Mouse (Mus musculus) macrophage (primary cell): ENCODE results near the gene Eif3g. TPM values are rescaled to one million over a fixed set of nuclear protein-coding genes. Genes with fewer than 3 reads are reported as not detected.
A peak's percentile ranks its signal among the peaks of the same experiment; 100 is the strongest.

Experiments
- H3K27ac ChIP-seq: fragments of 350-480 bp; formaldehyde crosslinking; 2 replicates; pipeline ENCODE4 v1.9.0; 2021
- H3K36me3 ChIP-seq: fragments of 350-480 bp; formaldehyde crosslinking; 2 replicates; pipeline ENCODE4 v1.9.0; 2021; ENCODE audit errors: inconsistent target
- H3K4me3 ChIP-seq: fragments of 350-480 bp; formaldehyde crosslinking; 2 replicates; pipeline ENCODE4 v1.9.0; 2021; ENCODE audit errors: inconsistent target
- H3K79me2 ChIP-seq: fragments of 350-480 bp; formaldehyde crosslinking; 2 replicates; pipeline ENCODE4 v1.9.0; 2021; ENCODE audit errors: inconsistent target
- WGBS: methylation state at CpG from one replicate; pipeline ENCODE4 v1.1.7; 2026; ENCODE audit warnings: inconsistent platforms; ENCODE audit not compliant: missing documents; 5-methylcytosine and 5-hydroxymethylcytosine counted together
- polyA plus RNA-seq: library from polyadenylated mRNA; stranded (reverse); fragments of 250-400 nt; gene quantifications from 3 replicates; pipeline ENCODE4 v1.2.4, GENCODE M21; 2018; ENCODE audit warnings: inconsistent platforms

Gene Eif3g
- polyA plus RNA-seq, 1 experiment from 2014 or later, result 100 TPM

DNA sequence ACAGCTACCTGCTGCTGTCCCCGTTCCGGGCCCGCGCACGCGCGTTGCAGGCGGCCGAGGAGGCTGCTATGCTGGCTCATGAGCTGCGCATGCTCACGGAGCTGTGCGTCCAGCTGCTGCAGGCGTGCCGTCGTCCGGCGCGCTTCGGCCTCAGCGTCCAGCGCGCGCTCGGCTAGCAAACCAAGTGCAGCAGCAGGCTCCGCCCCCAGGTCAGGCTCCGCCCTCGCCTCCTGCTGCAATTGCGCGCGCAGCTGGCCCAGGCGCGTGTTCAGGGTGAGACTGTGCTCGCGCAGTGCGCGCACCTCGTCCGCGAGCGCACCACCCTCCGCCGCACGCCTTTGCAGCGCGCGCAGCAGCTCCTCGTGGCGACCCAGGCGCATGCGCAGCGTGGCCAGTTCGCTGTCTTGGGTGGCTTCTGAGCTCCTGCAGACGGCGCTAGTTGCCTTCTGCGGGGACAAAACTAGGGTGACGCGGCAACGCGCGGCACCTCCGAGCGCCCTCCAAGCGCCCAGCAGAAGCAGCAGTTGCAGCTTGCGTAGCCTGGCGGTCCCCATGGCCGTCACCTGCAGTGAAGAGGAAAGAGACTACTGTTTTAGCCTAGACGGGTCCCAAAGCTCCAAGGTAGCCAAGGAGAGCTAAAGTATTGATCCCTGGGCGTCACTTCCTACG lies 20.2 kb downstream of the Eif3g start:
- H3K4me3 ChIP-seq, result peak overlapping the region; percentile 33
- WGBS, result under 1% methylated on average over 53 of the region's 69 CpGs
- peak overlapping the region; percentile 60 for H3K27ac ChIP-seq
- H3K36me3 ChIP-seq, result peaks cover 6% of the 10 kb centered on the region; the same call in 1 of the 2 replicates
- no peaks in the 10 kb centered on the region for H3K79me2 ChIP-seq

DNA sequence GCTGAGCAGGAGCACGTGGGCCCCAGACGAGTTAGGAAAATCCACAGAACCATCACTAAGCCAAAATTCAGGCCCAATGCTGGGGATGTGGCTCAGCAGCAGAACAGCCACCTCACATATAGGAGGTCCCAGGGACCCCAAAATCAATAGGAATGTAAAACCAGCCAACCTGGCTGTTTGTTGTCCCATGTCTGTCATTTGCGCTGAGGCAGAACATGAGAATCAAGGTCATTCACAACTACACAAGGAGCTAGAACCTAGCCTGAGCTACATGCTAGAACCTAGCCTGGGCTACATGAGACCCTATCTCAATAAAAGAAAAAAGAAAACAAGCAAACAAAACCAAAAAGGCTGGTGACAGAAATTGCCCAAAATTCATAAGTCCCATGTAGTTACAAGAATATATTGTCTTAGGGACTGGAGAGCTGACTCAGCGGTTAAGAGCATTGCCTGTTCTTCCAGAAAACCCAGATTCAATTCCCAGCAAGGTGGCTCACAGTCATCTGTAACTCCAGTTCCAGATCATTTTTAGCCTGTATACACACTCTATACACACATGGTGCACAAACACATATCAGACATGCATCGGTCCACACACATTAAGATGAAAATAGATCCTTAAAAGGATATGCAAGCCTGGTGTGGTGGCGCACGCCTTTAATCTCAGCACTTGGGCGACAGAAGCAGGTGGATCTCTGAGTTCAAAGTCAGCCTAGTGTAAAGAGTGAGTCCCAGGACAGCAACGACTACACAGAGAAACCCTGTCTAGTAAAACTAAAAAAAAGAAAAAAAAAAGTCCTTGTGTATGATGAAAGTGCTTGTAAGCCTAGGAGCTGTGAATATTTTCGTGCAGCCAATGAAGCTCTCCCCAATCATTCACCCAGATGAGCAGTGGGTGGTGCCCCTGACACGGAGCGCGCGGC lies 21.0 kb downstream of the Eif3g start:
- H3K79me2 ChIP-seq, result no peaks in the 10 kb centered on the region
- 41% methylated on average over 13 of the region's 14 CpGs for WGBS
- H3K27ac ChIP-seq, result peak overlapping the region; percentile 48
- H3K4me3 ChIP-seq, result peak overlapping the region; percentile 33
- H3K36me3 ChIP-seq, result peaks cover 11% of the 10 kb centered on the region; the same call in 1 of the 2 replicates

DNA sequence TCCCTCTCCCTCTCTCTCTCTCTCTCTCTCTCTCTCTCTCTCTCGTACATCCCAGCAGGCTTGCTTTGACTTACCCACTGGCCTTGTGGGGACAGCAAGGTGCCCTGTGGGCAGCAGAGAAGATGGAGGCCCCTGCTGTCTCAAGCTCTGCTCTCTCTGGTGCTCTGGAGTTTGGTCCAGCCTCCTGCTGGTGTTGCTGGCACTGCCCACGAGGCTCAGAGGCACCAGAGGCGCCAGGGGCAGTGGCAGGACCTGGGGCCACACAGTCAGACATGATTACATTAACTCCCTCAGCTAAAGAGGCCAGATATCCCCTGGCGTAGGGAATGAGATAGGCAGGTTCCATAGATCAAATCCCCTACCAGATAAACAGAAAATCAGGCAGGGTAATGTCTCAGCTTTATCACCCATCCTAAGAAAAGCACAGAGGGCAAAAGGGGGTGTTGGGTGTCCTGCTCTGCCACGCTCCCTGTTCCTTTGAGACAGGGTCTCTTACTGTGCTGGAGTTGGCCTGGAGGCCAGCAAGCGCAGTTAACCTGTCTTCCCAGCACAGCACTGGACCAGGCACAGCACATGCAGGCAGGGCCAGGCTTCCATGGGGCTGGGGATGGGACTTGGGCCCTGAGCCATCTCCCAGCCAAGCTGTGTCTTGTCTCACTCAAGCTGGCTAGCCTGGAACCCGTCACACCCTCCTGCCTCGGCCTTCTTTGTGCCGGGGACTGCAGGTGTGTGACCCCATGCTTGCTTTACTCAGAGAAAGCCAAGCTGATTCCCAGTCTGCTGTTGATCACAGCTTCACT lies 21.9 kb downstream of the Eif3g start:
- peaks cover 16% of the 10 kb centered on the region; the same call in 1 of the 2 replicates for H3K36me3 ChIP-seq
- no peak overlapping the region for H3K4me3 ChIP-seq
- no peak overlapping the region for H3K27ac ChIP-seq
- no peaks in the 10 kb centered on the region for H3K79me2 ChIP-seq
- 83% methylated on average over 8 of the region's 9 CpGs for WGBS

DNA sequence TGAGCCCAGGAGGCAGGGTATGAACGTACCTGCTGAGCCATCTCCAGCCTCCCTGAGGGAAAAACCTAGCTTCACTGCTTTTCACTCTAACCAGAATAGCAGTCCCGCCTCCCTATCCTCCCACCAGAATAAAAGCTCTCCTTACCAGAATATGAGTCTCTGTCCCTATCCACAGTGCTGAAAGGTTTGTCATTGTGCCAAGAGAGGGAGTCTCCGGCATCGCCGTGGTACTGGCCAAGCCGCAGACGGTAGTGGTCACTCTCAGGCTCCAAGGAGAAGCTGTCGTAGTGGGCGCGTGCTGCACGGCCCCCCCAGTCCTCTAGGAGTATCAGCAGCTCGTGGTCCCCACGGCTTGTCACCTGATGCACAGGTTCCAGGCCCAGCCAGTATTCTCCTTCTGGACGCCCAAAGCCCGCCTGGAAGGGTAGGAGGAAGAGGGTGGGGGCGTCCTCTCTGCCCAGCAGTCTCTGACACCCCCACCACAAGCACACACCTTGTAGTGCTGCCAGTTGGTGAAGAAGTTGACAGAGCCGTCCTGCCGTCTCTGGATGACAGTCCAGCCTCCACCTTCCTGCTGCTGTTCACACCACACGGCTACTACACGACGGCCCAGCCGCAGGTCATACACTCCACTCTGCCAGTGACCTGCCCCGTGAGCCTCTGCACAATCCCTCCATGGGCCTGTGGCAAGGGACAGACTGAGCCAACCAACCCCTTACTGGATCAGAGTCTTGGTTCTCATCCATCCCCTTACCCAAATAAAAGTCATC lies 23.2 kb downstream of the Eif3g start:
- H3K79me2 ChIP-seq, result no peaks in the 10 kb centered on the region
- WGBS, result 92% methylated on average over 23 of the region's 23 CpGs
- peaks cover 16% of the 10 kb centered on the region; the same call in 1 of the 2 replicates for H3K36me3 ChIP-seq

DNA sequence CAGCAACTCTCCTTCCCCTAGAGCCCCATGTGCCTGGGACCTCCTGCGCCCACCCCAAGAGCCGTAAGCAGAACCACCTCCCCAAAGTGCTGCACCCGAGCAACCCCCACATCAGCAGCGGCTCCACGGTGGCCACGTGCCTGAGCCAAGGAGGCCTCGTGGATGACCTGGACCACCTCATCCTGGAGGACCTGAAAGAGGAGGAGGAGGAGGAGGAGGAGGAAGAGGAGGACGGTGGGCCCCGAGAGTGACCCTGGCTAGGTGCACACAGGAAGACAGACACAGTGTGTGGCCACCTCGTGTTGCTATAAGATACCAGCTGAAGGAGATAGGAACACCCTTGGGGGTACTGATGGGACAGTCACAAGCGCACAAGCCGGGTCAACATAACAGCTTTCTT lies 24.9 kb downstream of the Eif3g start:
- 89% methylated on average over 12 of the region's 12 CpGs for WGBS
- no peaks in the 10 kb centered on the region for H3K79me2 ChIP-seq
- H3K36me3 ChIP-seq, result peaks cover 16% of the 10 kb centered on the region; the same call in 1 of the 2 replicates
- no peak overlapping the region for H3K27ac ChIP-seq
- no peak overlapping the region for H3K4me3 ChIP-seq

More for the DNA sequence above, 23.2 kb downstream of the Eif3g start:
- Histone ChIP-seq H3K4me3 (no peak overlapping the region), H3K27ac (no peak overlapping the region)

DNA sequence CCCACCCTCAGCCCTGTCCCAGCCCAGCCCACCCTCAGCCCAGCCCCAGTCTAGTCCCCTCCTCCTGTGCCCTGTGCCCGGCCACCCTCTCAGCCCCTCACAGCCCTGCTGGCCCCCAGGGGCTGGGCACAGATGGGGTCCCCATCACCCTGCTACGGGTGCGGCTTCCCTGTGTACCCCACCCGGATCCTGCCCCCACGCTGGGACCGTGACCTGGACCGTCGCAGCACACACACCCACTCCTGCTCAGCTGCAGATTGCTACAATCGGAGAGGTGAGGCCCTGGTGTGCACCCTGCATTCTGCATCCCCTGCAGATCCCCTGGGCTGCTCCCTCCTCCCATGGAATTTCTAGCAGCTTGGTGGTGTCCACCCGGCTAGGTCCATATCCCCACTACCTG lies 25.4 kb downstream of the Eif3g start:
- 98% methylated on average over 10 of the region's 10 CpGs for WGBS
- Histone ChIP-seq H3K27ac (no peak overlapping the region), H3K36me3 (peaks cover 16% of the 10 kb centered on the region; the same call in 1 of the 2 replicates), H3K79me2 (no peaks in the 10 kb centered on the region), H3K4me3 (no peak overlapping the region)

DNA sequence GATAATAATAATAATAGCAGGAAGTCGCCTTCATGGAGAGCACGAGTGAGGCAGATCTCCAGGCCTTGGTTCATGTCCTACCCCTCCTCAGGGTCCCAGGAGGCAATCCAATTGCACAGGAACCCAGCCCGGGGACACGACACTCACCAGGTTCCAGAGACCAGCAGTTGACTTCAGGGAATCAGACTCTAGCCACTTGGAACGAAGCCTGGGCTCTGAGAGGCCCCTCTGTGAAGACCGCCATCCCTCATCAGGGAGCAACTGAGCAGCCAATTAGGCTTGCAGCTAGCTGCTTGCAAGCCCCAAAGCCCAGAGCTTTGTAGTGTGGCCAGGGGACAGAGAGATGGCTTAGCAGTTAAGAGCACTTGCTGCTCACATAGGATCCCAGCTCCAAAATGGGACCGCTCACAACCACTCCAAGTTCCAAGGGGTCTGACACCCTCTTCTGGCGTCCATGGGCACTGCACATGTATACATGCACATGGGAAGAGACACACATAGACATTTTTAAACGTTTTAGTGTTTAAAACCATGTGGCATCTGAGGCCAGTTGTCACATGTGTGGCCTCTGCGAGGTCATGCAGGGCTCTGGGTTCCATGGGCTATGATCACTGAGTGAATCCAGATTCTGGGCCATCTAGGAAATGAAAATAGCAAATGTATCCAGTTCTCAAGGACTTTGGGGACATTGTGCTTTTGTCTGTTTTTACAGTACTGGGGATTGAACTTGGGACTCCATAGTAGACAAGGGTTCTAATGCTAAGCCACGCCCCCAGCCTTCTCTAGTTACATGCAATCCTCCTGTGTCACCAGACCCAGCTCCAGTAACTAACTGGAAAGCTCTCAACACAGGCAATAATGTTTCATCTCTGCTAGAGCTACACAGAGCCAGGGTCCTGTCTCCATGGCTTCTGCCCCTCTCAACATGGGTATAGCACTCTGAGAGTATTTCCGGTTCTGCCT lies 27.9 kb downstream of the Eif3g start:
- Histone ChIP-seq H3K36me3 (peaks cover 16% of the 10 kb centered on the region; the same call in 1 of the 2 replicates), H3K27ac (no peak overlapping the region), H3K79me2 (no peaks in the 10 kb centered on the region), H3K4me3 (no peak overlapping the region)
- WGBS, result 92% methylated on average over 12 of the region's 12 CpGs

DNA sequence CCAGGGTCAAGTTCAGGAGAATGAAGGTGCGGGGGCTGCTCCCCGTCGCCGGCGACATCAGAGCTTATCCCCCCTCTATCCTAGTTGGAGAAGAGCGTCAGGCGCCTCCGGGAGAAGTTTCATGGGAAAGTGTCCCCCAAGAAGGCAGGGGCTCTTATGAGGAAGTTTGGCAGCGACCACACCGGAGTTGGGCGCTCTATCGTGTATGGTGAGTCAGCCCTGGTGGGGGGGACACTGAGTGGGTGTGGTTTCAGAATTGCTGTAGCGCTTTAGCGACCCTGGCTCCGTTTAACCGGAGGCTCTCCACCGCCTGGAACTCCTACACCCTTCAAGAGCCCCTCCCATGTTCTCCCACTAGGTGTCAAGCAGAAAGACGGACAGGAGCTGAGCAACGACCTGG lies 29.2 kb downstream of the Eif3g start:
- 12% methylated on average over 19 of the region's 19 CpGs for WGBS
- H3K36me3 ChIP-seq, result peaks cover 16% of the 10 kb centered on the region; the same call in 1 of the 2 replicates
- no peak overlapping the region for H3K27ac ChIP-seq
- H3K4me3 ChIP-seq, result peak overlapping the region; percentile 53
- H3K79me2 ChIP-seq, result no peaks in the 10 kb centered on the region

DNA sequence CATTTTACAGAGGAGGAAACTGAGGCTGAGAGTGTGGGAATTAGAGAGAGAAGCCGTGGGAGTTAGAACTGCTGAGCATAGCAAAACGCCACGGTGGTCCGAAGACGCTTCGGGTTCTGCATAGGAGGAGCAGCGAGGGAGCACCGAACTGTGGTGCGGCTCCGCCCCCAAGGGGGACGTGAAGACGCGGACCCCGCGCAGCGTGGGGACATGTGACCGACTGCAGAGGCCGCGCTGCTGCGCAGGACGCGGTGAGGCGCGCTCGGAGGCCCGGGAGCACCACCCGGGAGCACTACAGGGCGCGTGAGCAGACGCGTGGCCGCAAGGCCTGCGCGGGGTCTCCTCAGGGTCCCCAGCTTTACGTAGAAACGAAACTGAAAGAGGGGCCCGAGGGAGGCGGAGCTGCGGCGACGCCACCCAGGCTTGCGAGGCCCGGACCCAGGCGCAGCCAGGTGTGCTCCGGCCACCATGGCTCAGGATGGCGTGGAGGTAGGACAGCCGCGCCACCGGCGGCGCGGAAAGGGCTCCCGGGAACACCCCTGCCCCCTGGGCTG lies 29.9 kb downstream of the Eif3g start, which contains the start of gene A230050P20Rik:
TSS of gene A230050P20Rik (plus strand) at position 195 of the 554 bp plus-strand sequence.
- no peak within 1 kb of the TSS for H3K27ac ChIP-seq
- no peaks in the 10 kb centered on the region for H3K79me2 ChIP-seq
- 2% methylated on average over 53 of the region's 53 CpGs for WGBS
- H3K36me3 ChIP-seq, result peaks cover 14% of the 10 kb centered on the region; the same call in 1 of the 2 replicates
- H3K4me3 ChIP-seq, result peak within 1 kb of the TSS; percentile 53

DNA sequence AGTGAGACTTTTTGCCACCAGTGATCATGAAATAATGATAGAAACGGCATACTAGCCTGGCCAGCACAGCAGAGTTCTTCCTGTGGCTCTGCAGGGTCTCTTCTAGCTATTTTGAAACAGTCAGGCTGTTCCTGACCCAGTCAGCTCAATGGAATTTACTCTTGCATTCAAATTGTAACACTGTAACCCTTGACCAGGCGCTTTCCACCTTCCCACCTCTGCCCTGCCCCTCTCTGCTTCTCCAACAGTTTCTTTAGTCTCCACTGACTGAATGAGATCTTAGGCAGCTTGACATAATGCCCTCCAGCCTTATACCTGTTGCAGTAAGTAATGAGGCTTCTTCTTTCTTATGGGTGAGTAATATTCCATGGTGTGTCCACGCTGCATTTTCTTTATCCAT lies 31.5 kb downstream of the Eif3g start:
- 60% methylated on average over 3 of the region's 3 CpGs for WGBS
- H3K27ac ChIP-seq, result no peak overlapping the region
- H3K4me3 ChIP-seq, result no peak overlapping the region
- H3K79me2 ChIP-seq, result no peaks in the 10 kb centered on the region
- H3K36me3 ChIP-seq, result no peaks in the 10 kb centered on the region; the same call in 1 of the 2 replicates

DNA sequence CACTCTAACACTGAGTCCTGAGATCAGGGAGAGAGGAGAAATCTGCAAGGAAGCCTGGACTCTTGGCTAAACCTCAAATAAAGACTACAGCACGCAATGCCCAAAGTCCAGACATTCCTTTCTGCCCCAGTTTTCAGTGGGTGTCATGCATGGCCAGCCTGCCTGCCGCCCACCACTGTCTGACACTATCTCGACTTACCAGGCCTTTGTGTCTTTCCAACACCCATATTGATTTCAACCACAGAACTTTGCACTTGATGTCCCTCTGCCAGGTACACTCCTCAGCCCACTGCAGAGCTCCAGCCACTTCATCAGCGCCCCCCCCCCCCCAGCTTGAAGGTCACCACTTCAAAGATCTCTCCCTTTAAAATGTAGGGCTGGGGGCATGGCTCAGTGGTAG lies 36.2 kb downstream of the Eif3g start:
- Histone ChIP-seq H3K4me3 (no peak overlapping the region), H3K79me2 (no peaks in the 10 kb centered on the region), H3K27ac (no peak overlapping the region), H3K36me3 (no peaks in the 10 kb centered on the region)
- WGBS, result 61% methylated on average over 4 of the region's 4 CpGs

DNA sequence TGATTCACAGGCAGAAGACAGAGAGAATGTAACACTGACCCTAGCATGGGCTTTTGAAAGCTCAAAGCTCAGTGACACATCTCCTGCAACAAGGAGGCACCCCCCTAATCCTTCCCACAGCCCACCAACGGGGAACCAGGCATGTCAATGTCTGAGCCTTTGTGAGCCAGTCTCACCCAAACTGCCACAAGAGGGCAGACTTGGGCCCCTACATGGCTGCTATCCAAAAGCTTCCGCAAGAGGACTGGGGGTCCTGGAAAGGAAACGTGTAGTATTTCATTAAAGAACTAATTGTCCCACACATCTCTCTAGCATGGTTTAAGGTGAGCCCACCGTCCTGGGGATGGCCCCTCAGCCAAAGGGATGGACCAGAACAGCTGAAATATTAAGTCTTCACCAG lies 36.6 kb downstream of the Eif3g start:
- no peak overlapping the region for H3K4me3 ChIP-seq
- no peaks in the 10 kb centered on the region for H3K79me2 ChIP-seq
- no peak overlapping the region for H3K27ac ChIP-seq
- 9% methylated on average over 4 of the region's 4 CpGs for WGBS
- H3K36me3 ChIP-seq, result no peaks in the 10 kb centered on the region
